Mouse (Mus musculus): ENCODE data around the gene Gm2663.
"Not testable (repeated sequence)": the region's sequence is repeated elsewhere in the genome, so short reads cannot be mapped to it uniquely, and the experiment has no call there.

Gene Gm2663

GRCm38 (mm10) chr6:40999379-40999778 is at the start of gene Gm2663:
Gene Gm2663 (minus strand): TSS chr6:40999479.
- not testable (repeated sequence) for DNase-seq

GRCm38 (mm10) chr6:41048602-41049001 is 49.3 kb upstream of the Gm2663 start:
- no peak for DNase-seq

GRCm38 (mm10) chr6:41047961-41048360 is 48.7 kb upstream of the Gm2663 start:
- DNase-seq = no peak

- peak in 1 of 2 experiments; percentile 16 for DNase-seq
Observed at GRCm38 (mm10) chr6:41047202-41047601, 47.9 kb upstream of the Gm2663 start.

- peak; percentile 19 to 21 for DNase-seq
Observed at GRCm38 (mm10) chr6:41046553-41046952, 47.3 kb upstream of the Gm2663 start.

GRCm38 (mm10) chr6:41044753-41045152 is 45.5 kb upstream of the Gm2663 start:
- no peak for DNase-seq

GRCm38 (mm10) chr6:41044314-41044713 is 45.0 kb upstream of the Gm2663 start:
- DNase-seq = no peak

GRCm38 (mm10) chr6:41035409-41035808 is 36.1 kb upstream of the Gm2663 start, which contains the start of gene 2210010C04Rik:
Gene 2210010C04Rik (minus strand): TSS chr6:41035509.
- DNase-seq = no peak

GRCm38 (mm10) chr6:41032802-41033201 is 33.5 kb upstream of the Gm2663 start:
- no peak for DNase-seq

GRCm38 (mm10) chr6:41032231-41032630 is 33.0 kb upstream of the Gm2663 start:
- DNase-seq = no peak

- DNase-seq = no peak
Observed at GRCm38 (mm10) chr6:41030821-41031220, 31.5 kb upstream of the Gm2663 start.

GRCm38 (mm10) chr6:41027053-41027452 is 27.8 kb upstream of the Gm2663 start:
- no peak for DNase-seq

- DNase-seq = no peak
Observed at GRCm38 (mm10) chr6:41025873-41026650, 26.8 kb upstream of the Gm2663 start.

GRCm38 (mm10) chr6:41019140-41019539 is 19.9 kb upstream of the Gm2663 start:
- no peak for DNase-seq

GRCm38 (mm10) chr6:41018629-41019028 is 19.4 kb upstream of the Gm2663 start:
- no peak for DNase-seq

GRCm38 (mm10) chr6:41015065-41015464 is 15.8 kb upstream of the Gm2663 start:
- DNase-seq = no peak

GRCm38 (mm10) chr6:40964454-40964853 is 34.8 kb downstream of the Gm2663 start, which contains the start of gene 1810009J06Rik:
Gene 1810009J06Rik (plus strand): TSS chr6:40964754.
- not testable (repeated sequence) for DNase-seq

- DNase-seq = no peak
Observed at GRCm38 (mm10) chr6:40953716-40954115, 45.6 kb downstream of the Gm2663 start.

- no peak for DNase-seq
Observed at GRCm38 (mm10) chr6:40951770-40952169, 47.5 kb downstream of the Gm2663 start, which contains the start of gene Gm4744. Gene Gm4744 (minus strand): TSS chr6:40951870.

Data from thymus, postnatal 36 days (tissue).